Mouse (Mus musculus) MN1 (cell line): ENCODE measurements around the gene Ifitm3.
"Not testable (repeated sequence)": the region's sequence is repeated elsewhere in the genome, so short reads cannot be mapped to it uniquely, and the experiment has no call there.

Experiments used
- DNase-seq: peaks from one replicate; pipeline ENCODE4 v3.0.0-alpha.2; 2016; ENCODE audit warnings: low spot score

The Ifitm3 gene

DNA sequence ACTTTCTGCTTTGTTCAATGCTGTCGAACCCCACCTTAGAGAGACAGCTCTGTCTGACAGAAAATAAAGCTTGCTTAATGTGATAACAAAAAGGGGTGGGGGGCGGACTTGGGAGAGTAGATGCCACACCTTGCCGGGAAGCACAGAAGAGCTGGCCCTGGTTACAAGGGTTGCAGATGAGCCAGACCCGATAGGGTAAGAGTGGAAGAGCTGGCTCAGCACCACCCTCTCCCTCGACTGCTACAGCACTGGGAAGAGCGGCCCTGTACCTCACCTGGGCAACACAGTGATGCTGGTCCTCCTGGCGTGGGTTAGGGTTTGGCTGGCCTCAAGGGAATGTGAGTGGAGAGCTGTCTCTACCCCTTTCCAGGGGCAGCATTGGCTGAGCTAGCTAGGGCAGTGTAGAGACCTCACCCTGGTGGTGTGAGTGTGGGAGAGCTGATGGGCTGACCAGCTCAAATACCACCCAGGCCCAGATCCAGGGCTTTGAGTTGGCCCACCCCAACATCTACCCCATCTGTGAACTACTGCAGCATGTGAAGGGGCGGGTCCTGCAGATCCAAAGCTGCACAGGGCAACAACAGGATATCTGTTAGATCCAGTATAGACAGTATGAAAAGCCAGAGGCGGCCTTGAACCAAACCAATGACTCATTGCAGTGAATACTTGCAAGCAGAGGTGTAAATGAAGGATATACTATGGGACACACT is 22.0 kb upstream of the Ifitm3 start:
- DNase-seq = no peak

DNA sequence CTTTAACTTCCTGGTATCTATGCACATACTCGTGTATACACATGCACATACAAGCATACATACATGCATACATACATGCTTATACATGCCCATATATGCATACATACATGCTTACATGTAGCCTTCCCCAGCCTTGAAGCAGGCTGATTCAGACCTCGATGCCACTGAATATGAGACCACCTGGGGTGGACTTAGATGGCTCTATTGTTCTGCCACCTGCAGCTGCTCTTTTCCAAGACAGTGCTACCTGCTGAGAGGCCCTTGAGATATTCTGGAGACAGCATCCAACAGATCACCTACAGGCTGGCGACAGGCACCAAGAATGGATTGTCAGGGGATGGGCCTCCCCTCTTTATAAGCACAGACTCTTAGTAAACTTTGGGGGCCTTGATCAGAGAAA is 19.8 kb upstream of the Ifitm3 start:
- DNase-seq = no peak

DNA sequence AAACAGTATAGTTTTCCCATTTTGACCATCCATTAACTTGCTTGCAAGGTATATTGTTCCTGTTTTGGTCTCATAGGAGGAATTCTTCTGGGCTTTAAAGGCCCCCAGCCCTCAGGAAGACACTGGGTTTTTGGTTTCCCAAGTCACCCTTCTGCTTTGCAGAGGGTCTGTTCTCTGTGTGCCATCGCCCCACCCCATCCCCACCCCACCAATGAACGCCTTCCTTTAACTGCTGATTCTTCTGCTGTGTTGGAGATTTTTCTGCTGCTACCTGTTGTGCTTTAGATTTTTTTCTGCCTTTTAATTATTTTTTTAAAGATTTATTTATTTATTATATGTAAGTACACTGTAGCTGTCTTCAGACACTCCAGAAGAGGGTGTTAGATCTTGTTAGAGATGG is 18.3 kb upstream of the Ifitm3 start, which contains the start of gene Gm17387:
TSS of gene Gm17387 (plus strand) at position 301 of the 400 bp plus-strand sequence.
- no peak for DNase-seq

GRCm38 (mm10) chr7:141026740-141027098 is 16.1 kb upstream of the Ifitm3 start:
- DNase-seq = no peak

DNA sequence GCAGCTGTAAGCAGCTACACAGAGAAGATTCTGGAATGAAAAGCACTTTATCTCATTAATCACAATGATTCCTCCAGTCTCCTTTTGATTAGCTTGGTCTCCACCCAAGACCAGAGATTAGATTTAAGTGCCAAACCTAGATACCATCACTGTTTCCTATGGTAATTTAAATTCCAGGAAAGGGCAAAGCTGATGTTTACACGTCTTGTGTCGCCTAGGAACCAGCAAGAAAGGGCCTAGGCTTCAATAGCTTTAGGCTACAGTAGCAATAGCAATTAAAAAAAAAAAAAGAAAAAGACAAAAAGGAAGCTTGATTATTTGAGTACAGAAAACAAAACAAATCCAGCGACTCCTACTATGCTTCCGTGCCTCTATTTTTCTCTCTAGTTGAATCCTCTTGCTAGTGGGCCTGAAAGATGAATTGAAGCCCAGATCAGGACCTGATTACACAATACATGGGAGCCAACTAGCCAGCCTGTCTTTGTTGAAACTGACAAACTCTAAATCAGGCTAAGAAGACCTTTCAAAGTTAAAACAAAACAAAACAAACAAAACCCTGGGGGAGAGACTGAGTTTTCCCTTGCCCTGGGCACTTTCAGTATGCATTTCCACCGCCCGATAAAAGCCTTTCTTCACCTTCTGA is 15.6 kb upstream of the Ifitm3 start:
- peak; percentile 14 for DNase-seq

DNA sequence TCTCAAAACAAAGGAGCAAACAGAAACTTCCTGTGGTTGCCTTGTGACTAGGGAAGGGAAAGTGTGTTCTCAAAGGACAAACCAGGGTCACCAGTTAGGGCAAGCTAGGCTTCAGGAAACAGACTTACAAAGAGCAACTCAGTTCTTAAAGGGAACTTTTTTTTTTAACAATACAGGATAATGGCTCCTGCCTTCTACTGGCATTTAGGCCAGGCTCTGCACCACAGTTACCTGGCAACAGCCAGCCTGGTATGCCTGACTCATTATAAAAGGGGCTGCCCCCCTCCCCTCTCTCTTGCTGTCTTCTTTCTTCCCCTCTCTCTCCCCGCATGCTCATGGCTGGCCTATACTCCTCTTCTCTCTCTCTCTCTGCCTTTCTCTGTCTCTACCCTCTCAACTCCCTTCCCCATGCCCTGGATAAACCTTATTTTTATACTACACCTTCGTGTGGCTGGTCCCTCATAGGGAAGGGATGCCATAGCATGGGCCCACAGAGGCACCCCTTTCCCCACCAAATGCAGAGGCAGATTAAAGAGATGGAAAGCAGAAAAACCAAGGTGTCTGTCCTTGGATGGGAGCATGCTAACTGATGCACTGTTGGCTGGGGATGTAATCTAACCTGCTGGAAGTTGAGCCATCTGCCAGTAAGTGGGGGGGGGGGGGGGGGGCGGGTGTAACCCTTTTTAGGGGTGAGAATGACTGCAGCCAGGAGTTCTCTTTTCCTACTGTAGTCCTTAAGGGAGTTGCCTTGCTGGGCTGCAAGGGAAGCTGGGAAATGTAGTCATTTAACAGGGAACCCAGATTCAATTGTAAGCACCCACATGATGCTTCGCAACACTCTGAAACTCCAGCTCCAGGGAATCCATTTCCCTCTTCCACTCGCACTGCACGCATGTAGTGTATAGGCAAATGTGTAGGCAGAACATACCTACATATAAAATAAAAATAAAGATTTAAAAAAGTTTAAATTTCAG is 14.6 kb upstream of the Ifitm3 start:
- DNase-seq = peak; percentile 65

- no peak for DNase-seq
These were observed 11.2 kb upstream of the Ifitm3 start for GRCm38 (mm10) chr7:141021489-141022449.

- DNase-seq = no peak
These were observed 8.5 kb upstream of the Ifitm3 start for GRCm38 (mm10) chr7:141019028-141019427.

- DNase-seq = not testable (repeated sequence)
These were observed 7.3 kb upstream of the Ifitm3 start, which contains the start of gene Ifitm6 for GRCm38 (mm10) chr7:141017824-141018223. Gene Ifitm6, minus strand, starts transcription at chr7:141017924.

DNA sequence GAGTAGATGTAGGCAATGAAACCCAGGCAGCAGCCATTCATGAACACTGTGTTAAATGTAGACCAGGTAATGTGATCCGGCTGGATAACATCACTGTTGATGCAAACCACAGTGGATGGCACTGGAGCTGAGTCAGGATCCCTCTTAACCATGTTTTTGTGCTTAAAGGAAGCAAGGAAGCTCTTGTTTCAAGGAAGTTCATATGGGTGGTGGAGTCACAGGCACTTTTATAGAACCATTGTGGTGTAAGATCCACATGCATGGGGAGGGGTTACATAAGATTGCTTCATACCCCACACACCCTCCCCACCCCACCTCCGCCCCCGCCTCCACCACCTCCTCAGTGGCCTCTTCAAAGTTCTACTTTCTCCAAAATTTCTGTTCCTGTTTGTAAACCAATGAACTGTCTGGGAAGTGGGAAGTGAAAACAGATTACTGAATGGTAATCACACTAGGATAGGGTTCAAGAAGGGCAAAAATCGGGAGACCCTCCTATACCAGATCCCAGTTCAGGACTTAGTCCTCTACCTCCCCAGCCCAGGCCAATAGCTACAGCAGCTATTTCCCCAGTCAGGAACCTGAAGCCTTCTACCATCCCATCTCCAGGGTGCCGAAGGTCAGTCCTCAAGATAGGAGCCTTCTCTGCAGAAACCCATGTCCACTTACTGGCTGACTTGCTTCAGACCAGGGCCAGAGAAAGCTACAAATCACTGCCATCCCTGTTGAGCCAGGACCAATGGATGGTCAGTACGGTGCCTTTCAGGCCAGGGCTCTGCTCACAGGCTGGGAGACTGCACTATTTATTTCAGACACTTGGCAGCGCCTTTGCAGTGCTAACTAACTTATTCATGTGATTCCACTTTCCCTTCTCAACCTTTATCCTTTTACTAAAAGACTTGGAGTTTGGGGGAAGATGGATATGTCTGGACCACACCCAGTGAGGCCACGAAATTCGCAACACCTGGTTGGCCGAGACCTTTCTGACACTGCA is 6.4 kb upstream of the Ifitm3 start:
- no peak for DNase-seq

GRCm38 (mm10) chr7:141011238-141011770 is 734 bp upstream of the Ifitm3 start:
- no peak for DNase-seq

DNA sequence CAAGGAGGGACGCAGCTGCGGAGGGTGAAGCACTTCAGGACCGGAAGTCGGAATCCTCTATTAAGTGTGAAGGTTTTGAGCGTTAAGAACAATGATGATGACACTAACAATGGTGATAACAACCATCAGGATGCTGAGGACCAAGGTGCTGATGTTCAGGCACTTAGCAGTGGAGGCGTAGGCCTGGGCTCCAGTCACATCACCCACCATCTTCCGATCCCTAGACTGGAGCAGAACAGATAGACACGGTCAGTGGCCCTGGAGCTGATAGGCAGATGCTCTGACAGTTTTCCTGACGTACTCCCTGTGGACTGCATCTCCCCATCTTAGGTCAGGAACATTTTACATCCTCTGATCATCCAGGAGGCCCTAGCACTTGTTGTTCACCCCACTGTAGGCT is 905 bp downstream of the Ifitm3 start:
- DNase-seq = peak; percentile 9

DNA sequence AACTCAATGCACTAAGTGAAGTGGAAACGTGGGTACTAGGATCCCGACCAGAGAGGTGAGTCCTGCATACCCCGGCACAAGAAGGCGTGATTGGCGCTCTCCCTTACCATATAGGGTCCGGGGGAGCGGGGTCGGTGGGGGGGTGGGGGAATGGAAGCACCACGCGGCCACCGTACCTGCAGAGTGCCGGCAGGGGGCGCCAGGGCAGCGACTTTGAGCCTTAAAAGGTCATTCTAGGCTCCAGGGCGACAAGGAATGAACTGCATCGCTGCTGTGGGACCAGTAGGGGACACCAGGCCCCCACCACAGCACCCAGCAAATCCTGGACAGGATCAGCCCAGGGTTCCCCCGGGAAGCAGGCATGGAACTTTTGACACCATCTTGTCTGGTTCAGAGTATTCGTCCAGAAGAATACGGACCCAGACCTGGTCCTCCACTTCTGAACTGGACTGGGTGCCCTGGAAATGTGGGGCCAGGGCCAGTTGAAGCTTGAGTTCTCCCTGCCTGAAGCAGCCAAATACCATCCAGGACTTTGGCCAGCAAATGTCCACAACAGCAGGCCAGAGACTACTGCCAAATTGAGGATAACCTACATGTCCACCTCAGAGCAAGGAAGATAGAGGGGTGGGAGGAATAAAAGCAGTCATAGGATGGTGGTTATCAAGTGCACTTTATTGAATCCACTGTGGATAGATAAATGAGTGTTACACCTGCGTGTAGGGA is 1.5 kb downstream of the Ifitm3 start:
- peak; percentile 90 for DNase-seq

DNA sequence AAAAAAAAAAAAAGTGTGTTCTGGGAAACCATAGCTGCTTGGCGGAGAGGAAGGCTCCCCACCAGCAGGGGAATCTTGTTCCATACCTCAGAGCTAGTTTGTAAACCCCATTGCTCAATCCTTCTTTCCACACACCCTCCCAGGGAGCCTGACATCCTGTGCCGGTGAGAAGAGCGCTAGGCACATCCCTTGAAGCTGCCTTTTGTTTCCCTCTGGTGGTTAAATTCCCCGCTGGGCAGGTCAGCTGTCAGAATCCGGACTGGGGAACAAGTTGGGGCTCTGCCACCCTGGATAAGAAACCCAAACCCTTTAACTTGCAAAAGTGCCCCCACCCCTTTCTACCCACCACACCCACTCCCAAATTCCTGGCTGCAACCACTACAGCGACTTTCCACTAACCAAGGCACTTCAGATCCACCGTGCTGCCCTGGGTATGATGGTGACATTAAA is 2.2 kb downstream of the Ifitm3 start:
- DNase-seq = peak; percentile 58

- DNase-seq = no peak
These were observed 3.7 kb downstream of the Ifitm3 start for GRCm38 (mm10) chr7:141006914-141007313.

DNA sequence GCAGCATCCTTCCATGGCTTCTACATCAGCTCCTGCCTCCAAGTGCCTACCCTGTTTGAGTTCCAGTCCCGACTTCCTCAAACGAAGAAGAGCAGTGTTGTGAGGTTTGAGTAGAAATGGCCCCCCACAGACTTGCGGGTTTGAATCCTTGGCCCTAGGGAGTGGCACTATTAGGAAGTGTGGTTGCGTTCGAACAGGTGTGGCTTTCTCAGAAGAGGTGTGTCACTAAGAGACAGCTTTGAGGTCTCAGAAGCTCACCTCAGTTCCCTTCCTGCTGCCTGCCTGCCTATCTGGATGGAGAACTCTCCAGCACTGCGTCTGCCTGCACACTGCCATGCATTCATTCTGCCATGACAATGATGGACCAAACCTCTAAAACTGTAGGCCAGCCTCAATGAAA is 4.1 kb downstream of the Ifitm3 start:
- DNase-seq = no peak

- no peak for DNase-seq
These were observed 7.1 kb downstream of the Ifitm3 start for GRCm38 (mm10) chr7:141003248-141004010.
